Mouse (Mus musculus): ENCODE measurements at regions not wholly inside any gene's neighbourhood (a gene's known extent, or its start where the extent isn't known, plus 50 kb on each side); places are given as distances from the start of the nearest gene placed in this dataset.

GRCm38 (mm10) chr2:61247956-61248355 is 285.0 kb upstream of the Rbms1 start:
- no peak for TF ChIP-seq CTCF (IDR thresholded peaks at IDR 0.05; ENCODE audit: extremely low read depth, insufficient read depth, insufficient read length, insufficient replicate concordance)
- TF ChIP-seq POLR2A (IDR thresholded peaks at IDR 0.05; ENCODE audit: low read depth, low read length): no peak
